Mouse (Mus musculus) small intestine, adult 2 months (tissue): ENCODE data around the gene Rps16.

Source experiments
- CTCF ChIP-seq: fragments of 200-500 bp; IDR thresholded peaks from 2 replicates; pipeline ENCODE4 v1.5.1; 2012; ENCODE audit warnings: low read depth, mild to moderate bottlenecking, control low read depth, inconsistent platforms, low read length, moderate library complexity, mixed read lengths; ENCODE audit not compliant: insufficient replicate concordance, insufficient read length; ENCODE audit errors: extremely low read depth
- POLR2A ChIP-seq: fragments of 200-500 bp; IDR thresholded peaks from 2 replicates; pipeline ENCODE4 v1.6.1; 2012; ENCODE audit warnings: low read depth, mild to moderate bottlenecking, control low read depth, inconsistent platforms, low read length, moderate library complexity

GRCm38 (mm10) chr7:28392429-28393271 lies 42.2 kb downstream of the Rps16 start, which contains the start of the genes Med29 and Paf1:
- peak; percentile 95 for TF ChIP-seq POLR2A
- TF ChIP-seq CTCF = no peak
